Mouse (Mus musculus) ES-Bruce4 (cell line): ENCODE measurements around the gene Prrg2. TPM values are rescaled to one million over a fixed set of nuclear protein-coding genes. Genes with fewer than 3 reads are reported as not detected.

ENCODE experiments used
- H3K27ac ChIP-seq: 2 replicates; pipeline ENCODE4 v1.5.1; 2012; ENCODE audit warnings: low read length, inconsistent platforms; ENCODE audit not compliant: insufficient read depth
- H3K27me3 ChIP-seq: 2 replicates; pipeline ENCODE4 v1.6.1; 2012; ENCODE audit warnings: mild to moderate bottlenecking, low read length, inconsistent platforms; ENCODE audit not compliant: control insufficient read depth, poor library complexity, insufficient read depth, severe bottlenecking
- H3K36me3 ChIP-seq: 2 replicates; pipeline ENCODE4 v1.6.1; 2012; ENCODE audit warnings: inconsistent platforms, mild to moderate bottlenecking, low read length, moderate library complexity; ENCODE audit not compliant: control insufficient read depth, poor library complexity, insufficient read depth, severe bottlenecking
- H3K4me1 ChIP-seq: one replicate; pipeline ENCODE4 v1.8.1; 2011; ENCODE audit warnings: low read length; ENCODE audit not compliant: control insufficient read depth, insufficient read depth
- H3K4me3 ChIP-seq: 2 replicates; pipeline ENCODE4 v1.5.1; 2011; ENCODE audit warnings: low read depth, mild to moderate bottlenecking, low read length
- H3K9ac ChIP-seq: 2 replicates; pipeline ENCODE4 v1.6.1; 2012; ENCODE audit warnings: low read depth, mild to moderate bottlenecking, inconsistent platforms; ENCODE audit not compliant: poor library complexity, severe bottlenecking
- H3K9me3 ChIP-seq: replicated peaks from 2 replicates; pipeline ENCODE4 v1.6.1; 2012; ENCODE audit warnings: mild to moderate bottlenecking, low read length, inconsistent platforms; ENCODE audit not compliant: control insufficient read depth, poor library complexity, insufficient read depth, severe bottlenecking
- CTCF ChIP-seq: IDR thresholded peaks from one replicate; pipeline ENCODE4 v1.8.1; 2011; ENCODE audit warnings: low read depth, low read length
- EP300 ChIP-seq: IDR thresholded peaks from 2 replicates; pipeline ENCODE4 v1.6.1; 2011; ENCODE audit warnings: low read depth, low read length; ENCODE audit not compliant: insufficient read depth
- POLR2A ChIP-seq: IDR thresholded peaks from one replicate; pipeline ENCODE4 v1.8.1; 2011; ENCODE audit warnings: low read length; ENCODE audit not compliant: insufficient read depth
- polyA plus RNA-seq: library from polyadenylated mRNA; stranded (reverse); fragments of >200 nt; gene quantifications from 2 replicates; pipeline ENCODE4 v1.2.4, GENCODE M21; 2011; ENCODE audit warnings: low read depth; ENCODE audit not compliant: missing spikeins, insufficient read depth, insufficient read length

The Prrg2 gene
- polyA plus RNA-seq, 1 experiment = 12.0 TPM

- Histone ChIP-seq H3K9ac (no peak overlapping the region), H3K4me3 (no peak overlapping the region), H3K27ac (no peak overlapping the region), H3K36me3 (peaks cover 69% of the 10 kb centered on the region), H3K4me1 (no peaks in the 10 kb centered on the region), H3K27me3 (no peaks in the 10 kb centered on the region), H3K9me3 (no peaks in the 10 kb centered on the region)
- TF ChIP-seq POLR2A (no peak), EP300 (no peak), CTCF (no peak)
Observed at GRCm38 (mm10) chr7:45038411-45038810, 24.1 kb downstream of the Prrg2 start.

DNA sequence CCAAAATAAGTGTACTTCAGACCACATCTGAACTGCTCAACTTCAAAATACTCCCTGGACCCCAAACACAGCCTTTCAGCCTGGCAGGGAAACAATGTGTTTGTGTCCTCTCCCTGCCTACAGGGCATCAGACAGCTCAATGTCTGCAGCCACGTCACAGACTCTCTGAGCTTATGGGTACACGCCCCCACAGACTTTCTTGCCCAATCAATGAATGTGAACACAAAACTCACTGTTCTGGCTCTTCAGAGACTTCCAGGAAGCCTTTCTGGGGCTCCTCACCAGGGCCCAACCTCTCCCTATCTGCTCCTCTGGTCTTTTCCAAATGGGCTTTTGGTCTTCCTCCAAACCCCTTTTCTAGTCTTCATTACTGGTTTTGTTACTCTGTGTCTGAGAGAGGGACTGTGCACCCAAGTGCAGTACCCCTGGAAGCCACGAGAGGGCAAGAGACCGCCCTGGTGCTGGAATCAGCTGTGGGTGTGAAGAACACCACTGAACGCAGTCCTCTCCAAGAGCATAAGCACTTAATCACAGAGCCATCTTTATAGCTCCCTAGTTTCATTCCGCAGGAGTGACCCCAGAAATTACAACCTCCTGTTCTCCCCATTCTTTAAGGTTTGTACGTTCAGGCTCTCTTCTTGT, 24.6 kb downstream of the Prrg2 start:
- TF ChIP-seq CTCF = peak; percentile 83
- no peak for TF ChIP-seq EP300
- Histone ChIP-seq H3K4me1 (no peaks in the 10 kb centered on the region), H3K36me3 (peaks cover 68% of the 10 kb centered on the region), H3K9me3 (no peaks in the 10 kb centered on the region), H3K27me3 (no peaks in the 10 kb centered on the region), H3K4me3 (no peak overlapping the region), H3K27ac (no peak overlapping the region), H3K9ac (no peak overlapping the region)

DNA sequence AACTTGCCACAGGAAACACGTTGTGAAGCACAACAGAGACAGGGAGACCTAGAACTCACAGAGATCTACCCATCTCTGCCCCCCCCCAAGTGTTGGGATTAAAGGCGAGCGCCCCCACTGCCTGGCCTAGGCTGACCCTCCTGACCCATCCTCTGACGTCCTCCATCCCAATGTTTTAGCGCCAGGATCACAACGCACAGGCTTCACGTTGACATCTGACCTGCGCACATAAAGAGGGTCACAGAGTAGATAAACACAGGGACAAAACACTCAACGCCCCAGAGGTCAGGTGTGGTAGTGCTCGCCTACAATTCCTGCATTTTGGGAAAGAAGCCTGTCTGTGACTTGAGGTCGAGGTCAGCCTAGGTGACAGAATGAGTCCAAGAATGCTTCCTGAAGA, 25.8 kb downstream of the Prrg2 start:
- Histone ChIP-seq H3K27me3 (no peaks in the 10 kb centered on the region), H3K27ac (no peak overlapping the region), H3K36me3 (peaks cover 65% of the 10 kb centered on the region), H3K4me3 (no peak overlapping the region), H3K9me3 (no peaks in the 10 kb centered on the region), H3K9ac (no peak overlapping the region), H3K4me1 (no peaks in the 10 kb centered on the region)
- TF ChIP-seq CTCF = no peak
- TF ChIP-seq POLR2A = no peak
- TF ChIP-seq EP300 = no peak

- H3K27ac ChIP-seq = no peak overlapping the region
- H3K36me3 ChIP-seq = peaks cover 64% of the 10 kb centered on the region
- TF ChIP-seq EP300 (no peak), POLR2A (no peak), CTCF (no peak)
- no peaks in the 10 kb centered on the region for H3K9me3 ChIP-seq
- no peak overlapping the region for H3K4me3 ChIP-seq
- no peak overlapping the region for H3K9ac ChIP-seq
- H3K4me1 ChIP-seq = no peaks in the 10 kb centered on the region
- no peaks in the 10 kb centered on the region for H3K27me3 ChIP-seq
Observed at GRCm38 (mm10) chr7:45035631-45036030, 26.8 kb downstream of the Prrg2 start.

DNA sequence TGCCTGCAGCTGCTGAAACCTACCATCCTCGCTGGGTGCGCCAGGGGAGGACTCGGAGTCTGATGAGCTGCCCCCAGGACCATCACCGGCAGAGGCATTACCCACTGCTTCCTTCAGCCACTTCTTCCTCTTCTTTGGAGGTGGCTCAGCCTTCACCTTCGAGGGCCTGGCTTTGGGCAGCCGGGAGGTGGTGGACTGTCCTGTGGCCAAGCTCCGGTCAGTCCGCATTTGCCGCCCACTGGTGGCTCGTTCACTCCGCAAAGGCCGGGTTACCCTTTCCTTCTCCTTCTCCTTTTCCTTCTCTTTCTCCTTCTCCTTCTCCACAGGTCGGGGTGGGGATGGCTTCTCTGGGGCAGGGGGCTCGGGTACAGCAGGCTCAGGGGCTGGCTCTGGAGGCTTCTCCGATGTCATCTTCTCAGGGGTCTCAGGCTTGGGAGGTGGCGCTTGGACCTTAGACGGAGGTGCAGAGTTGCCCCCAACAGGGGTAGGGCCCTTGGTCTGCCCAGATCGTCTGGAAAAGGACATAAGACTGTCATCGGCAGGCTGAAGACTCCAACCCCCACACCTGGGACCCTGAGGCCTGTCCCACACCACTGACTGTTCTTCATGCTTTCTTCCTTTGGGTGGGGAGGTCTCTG, 28.6 kb downstream of the Prrg2 start:
- Histone ChIP-seq H3K4me3 (no peak overlapping the region), H3K9me3 (no peaks in the 10 kb centered on the region), H3K27me3 (no peaks in the 10 kb centered on the region), H3K36me3 (peaks cover 62% of the 10 kb centered on the region), H3K4me1 (no peaks in the 10 kb centered on the region), H3K9ac (no peak overlapping the region), H3K27ac (no peak overlapping the region)
- TF ChIP-seq POLR2A = no peak
- TF ChIP-seq EP300 = no peak
- TF ChIP-seq CTCF = no peak

DNA sequence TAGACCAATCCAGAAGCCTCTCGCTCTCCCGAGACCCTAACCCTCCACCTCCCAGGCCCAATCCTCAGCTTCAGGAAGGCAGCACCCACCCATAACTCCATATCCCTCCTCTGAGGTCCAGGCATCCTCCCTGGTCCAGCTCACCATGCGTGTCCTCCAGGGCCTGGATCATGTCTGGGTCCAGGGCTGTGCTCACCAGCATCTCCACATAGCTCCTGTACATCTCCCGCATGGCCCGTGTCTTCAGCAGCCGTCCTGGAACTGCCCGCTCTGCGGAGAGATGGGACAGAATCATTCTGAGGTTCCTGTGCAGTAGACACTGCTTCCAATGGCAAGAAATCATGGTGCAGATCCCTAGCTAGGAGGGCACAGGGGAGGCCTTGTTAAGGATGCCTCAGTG, 31.6 kb downstream of the Prrg2 start:
- H3K27me3 ChIP-seq = no peaks in the 10 kb centered on the region
- no peak overlapping the region for H3K9ac ChIP-seq
- H3K27ac ChIP-seq = no peak overlapping the region
- no peaks in the 10 kb centered on the region for H3K4me1 ChIP-seq
- no peaks in the 10 kb centered on the region for H3K9me3 ChIP-seq
- peaks cover 53% of the 10 kb centered on the region for H3K36me3 ChIP-seq
- H3K4me3 ChIP-seq = no peak overlapping the region
- TF ChIP-seq CTCF (no peak), EP300 (no peak), POLR2A (no peak)
